Mouse (Mus musculus): Measurements from ENCODE around the gene Acin1. TPM values are rescaled to one million over a fixed set of nuclear protein-coding genes. Genes with fewer than 3 reads are reported as not detected.
A peak's percentile ranks its signal among the peaks of the same experiment; 100 is the strongest.

Gene Acin1
- total RNA-seq, 2 experiments from 2014 or later, result 183 to 184 TPM

GRCm38 (mm10) chr14:54703207-54703606 is 16.5 kb upstream of the Acin1 start:
- DNase-seq (ENCODE audit: low spot score in 2 of 2), result no peak
- intact Hi-C loops (cut with DNase I), result no loop called here

GRCm38 (mm10) chr14:54701298-54701697 is 14.6 kb upstream of the Acin1 start:
- intact Hi-C loops (cut with DNase I), result no loop called here
- DNase-seq (ENCODE audit: low spot score in 2 of 2), result peak; percentile 38 to 66

GRCm38 (mm10) chr14:54699586-54699985 is 12.9 kb upstream of the Acin1 start:
- intact Hi-C loops (cut with DNase I), result no loop called here
- DNase-seq (ENCODE audit: low spot score in 2 of 2), result no peak

- intact Hi-C loops (cut with DNase I), result no loop called here
- DNase-seq (ENCODE audit: low spot score in 2 of 2), result no peak
Measured at GRCm38 (mm10) chr14:54698733-54699132, 12.0 kb upstream of the Acin1 start, which contains the start of gene Gm29776. Gene Gm29776, minus strand, starts transcription at chr14:54698833.

GRCm38 (mm10) chr14:54696752-54697151 is 10.0 kb upstream of the Acin1 start:
- intact Hi-C loops (cut with DNase I), result no loop called here
- DNase-seq (ENCODE audit: low spot score in 2 of 2), result no peak

- intact Hi-C loops (cut with DNase I), result no loop called here
Measured at GRCm38 (mm10) chr14:54695042-54695441, 8.3 kb upstream of the Acin1 start.

GRCm38 (mm10) chr14:54687251-54687650 is 520 bp upstream of the Acin1 start:
- intact Hi-C loops (cut with DNase I), result loop anchor here (5.0 kb wide), 1 partner anchor 35 kb away; no protein-coding TSS in a partner anchor
- no peak for DNase-seq (ENCODE audit: low spot score in 2 of 2)

More at GRCm38 (mm10) chr14:54695042-54695441, 8.3 kb upstream of the Acin1 start:
- DNase-seq (ENCODE audit: low spot score in 2 of 2), result no peak

- DNase-seq (ENCODE audit: low spot score in 2 of 2), result peak; percentile 76 to 80
- intact Hi-C loops (cut with DNase I), result loop anchor here (5.0 kb wide), 1 partner anchor 34 kb away; no protein-coding TSS in a partner anchor
Measured at GRCm38 (mm10) chr14:54686063-54686521, 639 bp downstream of the Acin1 start, which contains the start of gene 1700123O20Rik. Gene 1700123O20Rik, plus strand, starts transcription at chr14:54686216.

- DNase-seq (ENCODE audit: low spot score in 2 of 2), result no peak
- intact Hi-C loops (cut with DNase I), result loop anchor here (5.0 kb wide), 1 partner anchor 33 kb away; no protein-coding TSS in a partner anchor
Measured at GRCm38 (mm10) chr14:54685471-54685870, 1.3 kb downstream of the Acin1 start.

- intact Hi-C loops (cut with DNase I), result no loop called here
- DNase-seq (ENCODE audit: low spot score in 2 of 2), result no peak
Measured at GRCm38 (mm10) chr14:54682396-54682795, 4.3 kb downstream of the Acin1 start.

- intact Hi-C loops (cut with DNase I), result no loop called here
- DNase-seq (ENCODE audit: low spot score in 2 of 2), result no peak
Measured at GRCm38 (mm10) chr14:54678657-54679304, 8.0 kb downstream of the Acin1 start.

- intact Hi-C loops (cut with DNase I), result no loop called here
- no peak for DNase-seq (ENCODE audit: low spot score in 2 of 2)
Measured at GRCm38 (mm10) chr14:54676290-54676689, 10.4 kb downstream of the Acin1 start.

GRCm38 (mm10) chr14:54674317-54674716 is 12.4 kb downstream of the Acin1 start:
- intact Hi-C loops (cut with DNase I), result no loop called here
- no peak for DNase-seq (ENCODE audit: low spot score in 2 of 2)

- peak in 1 of 2 experiments; percentile 41 for DNase-seq (ENCODE audit: low spot score in 2 of 2)
- intact Hi-C loops (cut with DNase I), result no loop called here
Measured at GRCm38 (mm10) chr14:54669381-54669780, 17.4 kb downstream of the Acin1 start.

GRCm38 (mm10) chr14:54664477-54665222 is 22.1 kb downstream of the Acin1 start:
- intact Hi-C loops (cut with DNase I), result no loop called here
- DNase-seq (ENCODE audit: low spot score in 2 of 2), result no peak

GRCm38 (mm10) chr14:54660009-54660408 is 26.7 kb downstream of the Acin1 start:
- DNase-seq (ENCODE audit: low spot score in 2 of 2), result no peak
- intact Hi-C loops (cut with DNase I), result no loop called here

- DNase-seq (ENCODE audit: low spot score in 2 of 2), result peak; percentile 83 to 86
- intact Hi-C loops (cut with DNase I), result loop anchor here (5.0 kb wide), 1 partner anchor 34 kb away; the partner anchor contains the start of genes 1700123O20Rik and Acin1
Measured at GRCm38 (mm10) chr14:54653496-54653895, 33.2 kb downstream of the Acin1 start.

- DNase-seq (ENCODE audit: low spot score in 2 of 2), result no peak
- intact Hi-C loops (cut with DNase I), result loop anchor here (5.0 kb wide), 1 partner anchor 35 kb away; the partner anchor contains the start of genes 1700123O20Rik and Acin1
Measured at GRCm38 (mm10) chr14:54652787-54653186, 33.9 kb downstream of the Acin1 start.

- intact Hi-C loops (cut with DNase I), result loop anchor here (5.0 kb wide), 1 partner anchor 36 kb away; the partner anchor contains the start of genes 1700123O20Rik and Acin1
- DNase-seq (ENCODE audit: low spot score in 2 of 2), result no peak
Measured at GRCm38 (mm10) chr14:54651556-54651955, 35.2 kb downstream of the Acin1 start.
